Comparison of ENCODE assay signal across 18 mouse cellular contexts in genomic region chr3:21077548-21077947, GRCm38 (mm10).
"Had no signal": no experiment of that assay in that cellular context is flagged by ENCODE, and none has a peak within 500 bp of the region (broad histone marks: within the 10 kb centered on the region; RNA-seq: fewer than 3 reads in every experiment).

No protein-coding gene starts in this region.

- H3K4me1 ChIP-seq: midbrain, embryonic 10.5 days; midbrain, embryonic 13.5 days; neural tube, embryonic 13.5 days; neural tube, embryonic 15.5 days had no signal

- H3K9ac ChIP-seq: lung, embryonic 14.5 days; midbrain, embryonic 13.5 days; neural tube, embryonic 13.5 days; neural tube, embryonic 15.5 days had no signal

- H3K27me3 ChIP-seq: midbrain, embryonic 13.5 days; neural tube, embryonic 13.5 days; neural tube, embryonic 15.5 days had no signal

- ATAC-seq: midbrain, embryonic 13.5 days; midbrain, embryonic 16.5 days had no signal

- H3K36me3 ChIP-seq: midbrain, embryonic 10.5 days; midbrain, embryonic 13.5 days; neural tube, embryonic 13.5 days; neural tube, embryonic 15.5 days had no signal

- H3K27ac ChIP-seq: midbrain, embryonic 10.5 days; midbrain, embryonic 13.5 days; neural tube, embryonic 13.5 days; neural tube, embryonic 15.5 days had no signal

- H3K9me3 ChIP-seq: midbrain, embryonic 10.5 days; midbrain, embryonic 13.5 days; neural tube, embryonic 13.5 days; neural tube, embryonic 15.5 days had no signal

- H3K4me2 ChIP-seq: lung, embryonic 14.5 days; midbrain, embryonic 13.5 days; neural tube, embryonic 13.5 days; neural tube, embryonic 15.5 days had no signal

- DNase-seq: lung, adult 18-20 months; lung, embryonic 14.5 days; lung, postnatal 10 days; lung, postnatal 4 days; retina, postnatal 1 day; right cerebral cortex, adult 18-20 months; right cerebral cortex, postnatal 25 days; right cerebral cortex, postnatal 4 days; spleen, adult 18-20 months; thymus, adult 18-20 months; thymus, postnatal 14 days; thymus, postnatal 36 days had no signal

- H3K4me3 ChIP-seq: midbrain, embryonic 10.5 days; midbrain, embryonic 13.5 days; myocyte; neural tube, embryonic 13.5 days; neural tube, embryonic 15.5 days had no signal
